Mouse (Mus musculus): Measurements from ENCODE around the gene Gm2696.
"Not testable (repeated sequence)": the region's sequence is repeated elsewhere in the genome, so short reads cannot be mapped to it uniquely, and the experiment has no call there.

Gm2696 gene

DNA sequence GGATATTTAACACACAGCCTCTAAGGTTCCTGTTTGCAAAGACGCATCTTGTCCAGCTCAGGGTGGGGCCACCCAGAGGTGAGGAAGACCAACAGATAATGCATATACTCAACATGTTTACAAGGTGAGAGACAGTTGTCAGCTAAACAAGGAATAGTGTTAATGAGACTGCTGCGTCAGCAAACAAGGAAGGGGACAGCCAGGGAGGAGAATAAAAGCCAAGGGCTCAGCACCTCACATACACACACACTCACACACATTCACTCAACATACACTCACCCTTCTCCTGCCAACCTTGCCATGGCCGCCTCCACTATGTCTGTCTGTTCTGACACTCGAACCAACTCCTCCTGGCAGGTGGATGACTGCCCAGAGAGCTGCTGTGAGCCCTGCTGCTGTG lies at the start of gene Gm2696:
Gene Gm2696, plus strand, starts transcription at position 301 of the 400 bp plus-strand sequence.
- DNase-seq (ENCODE audit: low read depth): no peak

DNA sequence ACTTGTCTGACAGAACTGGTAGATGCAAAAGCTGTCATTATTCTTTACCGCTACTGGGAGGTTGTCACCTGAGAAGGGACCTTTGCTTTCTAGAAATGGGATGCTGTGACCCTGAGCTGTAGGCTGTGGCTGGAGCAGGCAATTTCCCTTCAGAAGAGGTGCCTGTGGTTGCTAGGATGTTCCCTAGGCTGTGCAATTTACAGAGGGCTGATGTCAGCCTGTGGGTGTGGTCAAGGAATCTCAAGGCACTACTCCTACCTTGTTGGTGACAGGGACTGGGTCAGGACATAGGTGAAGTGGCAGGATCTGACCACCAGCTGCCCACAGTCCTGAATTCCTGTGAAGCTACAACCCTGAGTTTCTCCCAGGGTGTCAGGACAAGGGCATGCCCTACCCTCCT lies 44.8 kb upstream of the Gm2696 start:
- DNase-seq (ENCODE audit: low read depth): no peak

DNA sequence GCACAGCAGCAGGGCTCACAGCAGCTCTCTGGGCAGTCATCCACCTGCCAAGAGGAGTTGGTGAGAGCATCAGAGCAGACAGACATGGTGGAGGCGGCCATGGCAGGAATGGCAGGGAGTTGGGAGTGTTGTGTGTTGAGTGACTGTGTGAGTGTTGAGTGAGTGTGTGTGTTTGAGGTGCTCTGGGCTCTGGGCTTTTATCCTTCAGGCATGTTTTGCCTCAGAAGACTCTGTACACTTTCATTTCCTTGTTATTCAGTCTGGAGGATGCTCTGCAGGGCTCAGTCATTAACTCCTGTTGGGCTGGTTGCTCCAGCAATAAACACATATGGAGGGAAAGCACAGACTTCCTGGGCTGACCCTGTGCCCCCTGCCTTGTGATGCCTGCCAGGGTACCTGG lies 43.3 kb upstream of the Gm2696 start, which contains the start of gene Gm3238:
Gene Gm3238, minus strand, starts transcription at position 101 of the 400 bp plus-strand sequence.
- not testable (repeated sequence) for DNase-seq (ENCODE audit: low read depth)

DNA sequence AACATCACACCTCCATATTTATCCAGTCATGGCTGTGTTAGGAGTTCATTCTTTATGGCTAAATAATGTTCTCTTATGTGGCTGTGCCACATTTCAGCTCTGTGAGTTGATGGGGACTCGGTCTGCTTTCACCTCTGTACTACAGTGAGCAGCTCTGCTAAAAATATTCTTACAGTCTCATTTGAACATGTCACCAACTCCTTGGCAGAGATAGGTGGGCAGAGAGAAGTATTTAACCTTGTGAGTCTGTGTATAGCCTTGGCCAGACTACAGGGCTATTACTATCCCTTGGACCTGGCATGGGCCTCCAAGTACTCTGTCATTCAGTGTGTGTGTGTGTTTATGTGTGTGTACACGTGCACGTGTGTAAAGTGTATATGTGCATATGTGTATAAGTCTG lies 42.3 kb upstream of the Gm2696 start:
- DNase-seq (ENCODE audit: low read depth): not testable (repeated sequence)

DNA sequence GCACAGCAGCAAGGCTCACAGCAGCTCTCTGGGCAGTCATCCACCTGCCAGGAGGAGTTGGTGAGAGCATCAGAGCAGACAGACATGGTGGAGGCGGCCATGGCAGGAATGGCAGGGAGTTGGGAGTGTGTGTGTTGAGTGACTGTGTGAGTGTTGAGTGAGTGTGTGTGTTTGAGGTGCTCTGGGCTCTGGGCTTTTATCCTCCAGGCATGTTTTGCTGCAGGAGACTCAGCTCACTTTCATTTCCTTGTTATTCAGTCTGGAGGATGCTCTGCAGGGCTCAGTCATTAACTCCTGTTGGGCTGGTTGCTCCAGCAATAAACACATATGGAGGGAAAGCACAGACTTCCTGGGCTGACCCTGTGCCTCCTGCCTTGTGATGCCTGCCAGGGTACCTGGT lies 37.6 kb upstream of the Gm2696 start, which contains the start of gene Gm7138:
Gene Gm7138, minus strand, starts transcription at position 101 of the 400 bp plus-strand sequence.
- DNase-seq (ENCODE audit: low read depth): not testable (repeated sequence)

DNA sequence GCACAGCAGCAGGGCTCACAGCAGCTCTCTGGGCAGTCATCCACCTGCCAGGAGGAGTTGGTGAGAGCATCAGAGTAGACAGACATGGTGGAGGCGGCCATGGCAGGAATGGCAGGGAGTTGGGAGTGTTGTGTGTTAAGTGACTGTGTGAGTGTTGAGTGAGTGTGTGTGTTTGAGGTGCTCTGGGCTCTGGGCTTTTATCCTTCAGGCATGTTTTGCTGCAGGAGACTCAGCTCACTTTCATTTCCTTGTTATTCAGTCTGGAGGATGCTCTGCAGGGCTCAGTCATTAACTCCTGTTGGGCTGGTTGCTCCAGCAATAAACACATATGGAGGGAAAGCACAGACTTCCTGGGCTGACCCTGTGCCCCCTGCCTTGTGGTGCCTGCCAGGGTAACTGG lies 32.0 kb upstream of the Gm2696 start, which contains the start of gene Gm3250:
Gene Gm3250, minus strand, starts transcription at position 101 of the 400 bp plus-strand sequence.
- not testable (repeated sequence) for DNase-seq (ENCODE audit: low read depth)

DNA sequence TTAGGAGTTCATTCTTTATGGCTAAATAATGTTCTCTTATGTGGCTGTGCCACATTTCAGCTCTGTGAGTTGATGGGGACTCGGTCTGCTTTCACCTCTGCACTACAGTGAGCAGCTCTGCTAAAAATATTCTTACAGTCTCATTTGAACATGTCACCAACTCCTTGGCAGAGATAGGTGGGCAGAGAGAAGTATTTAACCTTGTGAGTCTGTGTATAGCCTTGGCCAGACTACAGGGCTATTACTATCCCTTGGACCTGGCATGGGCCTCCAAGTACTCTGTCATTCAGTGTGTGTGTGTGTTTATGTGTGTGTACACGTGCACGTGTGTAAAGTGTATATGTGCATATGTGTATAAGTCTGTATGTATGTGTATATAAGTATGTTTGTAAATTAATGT lies 31.1 kb upstream of the Gm2696 start:
- not testable (repeated sequence) for DNase-seq (ENCODE audit: low read depth)

DNA sequence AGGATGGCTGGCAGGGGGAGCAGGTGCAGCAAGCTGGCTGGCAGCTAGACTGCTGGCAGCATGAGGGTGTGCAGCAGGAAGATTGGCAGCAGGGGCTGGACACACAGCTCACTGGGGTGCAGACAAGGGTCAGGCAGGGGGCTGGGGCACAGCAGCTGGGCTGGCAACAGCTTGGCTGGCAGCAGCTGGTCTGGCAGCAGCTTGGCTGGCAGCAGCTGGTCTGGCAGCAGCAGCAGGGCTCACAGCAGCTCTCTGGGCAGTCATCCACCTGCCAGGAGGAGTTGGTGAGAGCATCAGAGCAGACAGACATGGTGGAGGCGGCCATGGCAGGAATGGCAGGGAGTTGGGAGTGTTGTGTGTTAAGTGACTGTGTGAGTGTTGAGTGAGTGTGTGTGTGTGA lies 26.6 kb upstream of the Gm2696 start, which contains the start of gene Gm7137:
Gene Gm7137, minus strand, starts transcription at position 325 of the 400 bp plus-strand sequence.
- not testable (repeated sequence) for DNase-seq (ENCODE audit: low read depth)

DNA sequence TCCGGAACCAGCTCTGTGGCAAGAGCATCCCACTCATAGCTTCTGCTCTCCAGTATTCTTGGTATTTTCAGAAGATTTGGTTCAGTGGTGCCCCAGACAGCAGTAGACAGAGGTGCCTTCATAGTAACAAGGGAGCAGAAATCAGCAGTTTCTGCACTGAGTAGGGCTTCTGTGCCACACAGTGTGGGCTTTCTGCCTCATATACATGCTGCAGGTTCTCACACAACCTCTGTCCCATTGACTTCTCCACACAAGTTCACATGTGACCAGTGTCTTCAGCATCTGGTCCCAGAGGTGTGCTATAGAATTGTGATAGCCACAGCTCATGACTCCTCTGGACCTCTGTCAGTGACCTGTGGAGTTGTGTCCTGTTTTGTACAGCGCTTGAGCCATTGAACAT lies 25.9 kb upstream of the Gm2696 start:
- no peak for DNase-seq (ENCODE audit: low read depth)

DNA sequence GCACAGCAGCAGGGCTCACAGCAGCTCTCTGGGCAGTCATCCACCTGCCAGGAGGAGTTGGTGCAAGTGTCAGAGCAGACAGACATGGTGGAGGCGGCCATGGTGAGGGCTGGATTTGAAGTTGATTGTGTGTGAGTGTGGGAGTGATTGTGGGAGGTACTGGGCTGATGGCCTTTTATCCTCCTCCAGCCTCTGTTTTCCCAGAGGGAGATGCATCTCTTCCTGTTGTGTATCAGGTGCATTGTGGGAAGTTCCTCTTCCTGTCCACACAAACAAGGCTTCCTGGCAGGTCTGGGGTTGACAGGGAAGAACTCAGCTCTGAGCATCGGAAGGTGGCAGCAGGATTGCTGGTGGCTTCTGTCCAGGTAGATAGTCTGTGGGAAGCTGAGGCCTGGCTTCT lies 19.5 kb upstream of the Gm2696 start, which contains the start of gene Gm9639:
Gene Gm9639, minus strand, starts transcription at position 101 of the 400 bp plus-strand sequence.
- DNase-seq (ENCODE audit: low read depth): no peak

DNA sequence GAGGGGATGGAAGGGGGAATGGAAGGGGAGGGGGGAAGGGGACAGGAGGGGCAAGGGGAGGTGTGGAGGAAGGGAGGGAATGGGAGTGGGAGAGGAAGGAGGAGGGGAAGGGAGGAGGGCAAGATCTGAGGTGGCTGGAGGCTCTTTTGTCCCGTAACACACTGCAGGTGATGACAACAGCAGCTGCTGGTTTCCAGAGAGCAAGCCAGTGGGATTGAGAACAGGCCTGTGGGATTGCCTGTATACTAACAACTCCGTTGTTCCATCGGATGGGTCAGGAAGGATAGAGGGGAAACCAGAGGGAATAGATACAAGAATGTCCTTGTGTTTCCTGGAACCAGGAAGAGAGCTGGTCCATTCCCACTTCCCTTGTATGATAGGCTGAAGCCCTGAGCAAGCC lies 16.8 kb upstream of the Gm2696 start:
- DNase-seq (ENCODE audit: low read depth): no peak

DNA sequence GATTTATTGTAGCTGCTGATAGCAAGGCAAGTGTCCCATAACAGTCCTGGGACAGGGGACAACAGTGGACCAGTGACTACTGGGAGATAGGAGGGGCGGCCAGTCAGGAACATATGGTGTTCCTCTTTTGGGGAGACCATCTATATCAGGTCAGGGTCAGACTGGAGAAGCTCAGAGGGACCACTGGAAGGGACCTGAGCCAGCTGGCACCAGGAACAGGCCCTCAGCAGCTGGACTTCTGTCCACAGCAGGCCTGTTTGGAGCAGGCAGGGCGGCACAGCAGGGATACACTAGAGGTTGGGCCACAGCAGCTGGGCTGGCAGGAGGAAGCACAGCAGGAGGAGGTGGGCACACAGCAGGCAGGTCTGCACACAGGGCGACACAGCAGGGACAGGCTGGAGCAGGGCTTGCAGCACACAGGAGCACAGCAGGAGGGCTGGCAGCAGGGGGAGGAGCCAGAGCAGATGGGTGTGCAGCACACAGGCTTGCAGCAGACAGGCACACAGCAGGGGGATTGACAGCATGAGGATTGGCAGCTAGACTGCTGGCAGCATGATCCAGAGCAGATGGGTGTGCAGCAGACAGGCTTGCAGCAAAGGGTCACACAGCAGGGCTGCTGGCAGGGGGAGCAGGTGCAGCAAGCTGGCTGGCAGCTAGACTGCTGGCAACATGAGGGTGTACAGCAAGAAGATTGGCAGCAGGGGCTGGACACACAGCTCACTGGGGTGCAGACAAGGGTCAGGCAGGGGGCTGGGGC lies 16.1 kb upstream of the Gm2696 start:
- not testable (repeated sequence) for DNase-seq (ENCODE audit: low read depth)

DNA sequence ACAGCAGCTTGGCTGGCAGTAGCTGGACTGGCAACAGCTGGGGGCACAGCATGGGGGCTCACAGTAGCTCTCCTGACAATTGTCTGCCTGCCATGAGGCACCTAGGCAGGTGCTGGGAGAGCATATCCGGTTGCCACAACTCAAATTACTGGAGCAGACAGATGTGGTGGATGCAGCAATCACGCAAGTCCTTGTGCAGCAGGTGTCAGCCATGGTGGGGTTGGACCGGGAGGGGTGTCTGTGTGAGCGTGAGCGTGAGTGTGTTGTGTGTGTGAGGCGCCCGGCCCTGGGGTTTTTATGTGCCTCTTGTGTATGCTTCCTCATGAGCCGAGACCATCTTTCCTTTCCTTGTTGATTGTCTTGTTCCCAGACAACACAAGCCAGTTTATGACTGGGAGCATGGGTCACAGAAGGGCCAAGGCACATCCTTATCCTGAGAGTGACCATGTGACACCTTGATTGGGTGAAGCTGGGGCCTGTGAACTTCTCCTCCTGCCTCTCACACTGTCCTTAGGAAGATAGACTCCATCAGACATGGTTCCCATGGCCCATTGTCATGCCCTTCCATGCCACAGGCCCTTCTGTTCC lies 15.5 kb upstream of the Gm2696 start, which contains the start of gene Gm19668:
Gene Gm19668, minus strand, starts transcription at position 213 of the 588 bp plus-strand sequence.
- no peak for DNase-seq (ENCODE audit: low read depth)

DNA sequence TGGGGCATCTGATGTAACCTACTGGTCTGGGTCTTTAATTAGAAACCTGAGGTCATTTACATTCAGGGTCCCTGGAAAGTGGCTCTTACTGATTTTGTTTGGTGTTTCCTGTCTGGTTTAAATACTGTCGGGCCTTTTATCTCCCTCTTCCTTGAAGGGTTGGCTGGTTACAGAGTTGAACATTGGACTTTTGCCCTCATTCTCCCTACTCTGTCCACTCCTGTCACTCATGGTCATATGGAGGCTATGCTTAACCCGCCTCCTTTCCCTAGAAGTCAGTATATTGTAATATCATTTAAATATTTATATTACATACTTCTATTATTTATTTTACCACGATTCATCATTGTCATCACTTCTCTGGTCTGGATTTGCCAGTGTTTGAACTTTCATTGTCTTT lies 10.4 kb upstream of the Gm2696 start:
- DNase-seq (ENCODE audit: low read depth): no peak

DNA sequence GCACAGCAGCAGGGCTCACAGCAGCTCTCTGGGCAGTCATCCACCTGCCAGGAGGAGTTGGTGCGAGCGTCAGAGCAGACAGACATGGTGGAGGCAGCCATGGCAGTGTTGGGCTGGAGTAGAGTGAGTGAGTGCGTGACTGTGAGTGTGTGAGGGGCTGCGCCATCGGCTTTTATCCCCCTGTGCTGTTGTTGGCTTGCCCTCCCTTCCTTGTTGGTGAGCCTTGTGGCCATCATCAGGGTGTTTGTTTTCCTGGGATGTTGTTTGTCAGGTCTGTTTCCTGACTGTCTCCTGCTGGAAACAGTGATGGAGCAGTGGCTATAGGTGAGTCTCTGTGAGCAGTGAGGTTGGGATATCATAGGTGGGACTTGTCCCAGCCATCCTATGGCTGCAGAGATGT lies 2.7 kb upstream of the Gm2696 start, which contains the start of gene Gm9507:
Gene Gm9507, minus strand, starts transcription at position 101 of the 400 bp plus-strand sequence.
- DNase-seq (ENCODE audit: low read depth): no peak

DNA sequence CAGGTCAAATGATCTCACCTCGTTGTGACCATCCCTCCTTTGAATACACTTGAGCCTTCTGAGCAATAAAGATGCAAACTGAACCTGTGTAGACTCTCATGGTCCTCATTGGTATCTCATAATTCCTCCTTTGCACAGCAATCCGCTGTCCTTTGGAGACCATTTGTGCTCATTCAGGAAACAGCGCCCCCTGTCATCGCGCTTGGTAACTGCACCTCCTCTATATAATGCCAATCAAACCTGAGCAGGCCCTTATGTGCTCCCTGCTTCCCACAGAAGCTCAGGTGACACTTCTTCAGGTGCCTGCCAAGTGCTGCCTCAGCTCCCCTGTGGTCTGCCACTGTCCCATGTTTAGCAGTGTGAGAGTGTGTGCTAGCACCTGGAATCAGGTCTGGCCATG lies 1.0 kb downstream of the Gm2696 start:
- no peak for DNase-seq (ENCODE audit: low read depth)

DNA sequence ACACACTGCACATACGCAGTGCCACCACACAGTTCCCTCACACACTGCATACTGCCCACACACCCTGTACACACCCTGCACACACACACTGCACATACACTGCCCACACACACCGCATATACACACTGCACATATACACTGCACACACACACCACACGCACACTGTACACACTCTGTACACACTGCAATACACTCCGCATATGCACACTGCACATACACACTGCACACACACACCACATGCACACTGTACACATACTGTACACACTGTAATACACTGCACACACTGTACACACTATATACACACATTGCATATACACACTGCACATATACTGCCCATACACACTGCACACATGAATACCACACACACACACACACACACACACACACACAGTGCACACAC lies 4.0 kb downstream of the Gm2696 start:
- DNase-seq (ENCODE audit: low read depth): no peak

DNA sequence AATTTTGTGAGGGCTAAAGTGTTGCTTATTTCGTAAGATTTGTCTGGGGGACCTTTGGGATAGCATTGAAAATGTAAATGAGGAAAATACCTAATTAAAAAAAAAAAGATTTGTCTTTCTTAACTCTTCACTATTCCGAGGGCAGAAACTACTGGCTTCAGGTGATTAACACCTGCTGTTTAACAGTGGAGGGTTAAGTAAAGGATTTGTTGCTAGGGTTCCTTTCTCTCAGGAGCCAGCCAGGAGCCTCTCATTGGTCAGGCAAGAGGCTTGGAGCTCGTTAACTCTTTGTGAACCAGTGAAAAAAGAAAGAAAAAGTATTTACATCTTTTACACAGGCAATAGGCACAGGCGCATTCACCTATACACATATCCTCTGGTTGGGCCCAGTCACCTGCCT lies 4.7 kb downstream of the Gm2696 start:
- DNase-seq (ENCODE audit: low read depth): no peak

DNA sequence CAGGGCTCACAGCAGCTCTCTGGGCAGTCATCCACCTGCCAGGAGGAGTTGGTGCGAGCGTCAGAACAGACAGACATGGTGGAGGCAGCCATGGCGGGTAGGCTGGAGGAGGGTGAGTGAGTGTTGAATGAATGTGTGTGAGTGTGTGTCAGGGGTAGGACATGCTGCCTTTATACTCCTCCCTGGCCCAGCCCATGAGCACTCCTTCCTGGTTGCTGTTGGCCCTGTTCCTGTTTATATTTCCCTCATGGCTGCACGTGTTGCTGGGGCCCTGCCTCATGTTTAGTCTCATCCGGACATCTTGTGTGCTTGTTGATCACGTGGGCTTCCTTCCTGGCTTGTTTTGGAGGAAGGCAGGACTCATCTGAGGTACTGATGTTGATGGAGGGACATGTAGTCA lies 12.5 kb downstream of the Gm2696 start, which contains the start of gene Krtap10-4:
Gene Krtap10-4, minus strand, starts transcription at position 145 of the 400 bp plus-strand sequence.
- DNase-seq (ENCODE audit: low read depth): no peak

DNA sequence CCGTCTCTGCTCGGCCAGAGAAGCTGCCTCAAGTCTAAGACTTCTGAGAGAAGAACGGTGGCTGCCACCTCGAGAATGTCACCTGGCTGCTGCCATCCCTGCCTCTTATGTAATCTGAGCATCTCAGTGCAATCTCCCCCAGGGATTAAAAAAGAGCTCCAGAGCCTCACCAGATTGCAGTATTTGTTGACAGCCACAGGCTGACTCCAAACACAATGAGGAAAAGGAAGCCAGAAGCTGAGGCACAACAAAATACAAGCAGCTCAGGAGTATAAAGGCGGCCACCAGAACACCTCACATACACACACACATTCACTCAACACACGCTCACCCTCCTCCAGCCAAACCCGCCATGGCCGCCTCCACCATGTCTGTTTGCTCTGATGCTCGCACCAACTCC lies 21.2 kb downstream of the Gm2696 start, which contains the start of gene Krtap10-10:
Gene Krtap10-10, plus strand, starts transcription at position 301 of the 400 bp plus-strand sequence.
- DNase-seq (ENCODE audit: low read depth): no peak

DNA sequence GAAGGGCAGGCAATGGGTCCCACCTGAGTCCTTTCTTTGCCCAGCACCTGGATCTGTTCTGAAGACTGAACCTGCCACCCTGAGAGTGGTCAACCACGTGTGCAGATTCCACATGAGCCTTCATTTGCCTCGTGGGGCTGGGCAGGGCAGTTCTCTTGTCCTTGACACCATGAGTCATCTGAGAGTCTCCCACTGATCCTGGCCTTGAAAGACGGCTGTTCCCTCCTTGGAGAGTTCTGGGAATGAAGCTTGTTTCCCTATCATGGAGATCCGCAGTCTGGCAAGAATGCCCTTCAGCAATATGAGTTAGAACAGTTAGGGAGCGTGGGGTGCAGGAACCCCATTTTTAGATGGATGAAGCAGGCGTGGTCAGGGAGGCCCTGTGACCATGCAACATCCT lies 24.5 kb downstream of the Gm2696 start:
- DNase-seq (ENCODE audit: low read depth): no peak

DNA sequence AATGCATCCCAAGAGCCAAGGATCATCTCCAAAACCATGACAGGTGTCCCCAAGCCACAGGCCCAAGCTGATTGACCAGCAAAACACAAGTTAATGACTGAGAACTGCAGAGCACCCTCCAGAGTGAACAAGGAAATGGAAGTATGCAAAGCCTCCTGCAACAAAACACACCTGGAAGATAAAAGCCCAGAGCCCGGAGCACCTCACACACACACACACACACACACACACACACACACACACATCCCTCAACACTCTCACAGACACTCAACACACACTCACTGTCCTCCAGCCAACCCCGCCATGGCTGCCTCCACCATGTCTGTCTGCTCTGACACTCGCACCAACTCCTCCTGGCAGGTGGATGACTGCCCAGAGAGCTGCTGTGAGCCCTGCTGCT lies 32.0 kb downstream of the Gm2696 start, which contains the start of gene Gm36176:
Gene Gm36176, plus strand, starts transcription at position 301 of the 400 bp plus-strand sequence.
- no peak for DNase-seq (ENCODE audit: low read depth)

DNA sequence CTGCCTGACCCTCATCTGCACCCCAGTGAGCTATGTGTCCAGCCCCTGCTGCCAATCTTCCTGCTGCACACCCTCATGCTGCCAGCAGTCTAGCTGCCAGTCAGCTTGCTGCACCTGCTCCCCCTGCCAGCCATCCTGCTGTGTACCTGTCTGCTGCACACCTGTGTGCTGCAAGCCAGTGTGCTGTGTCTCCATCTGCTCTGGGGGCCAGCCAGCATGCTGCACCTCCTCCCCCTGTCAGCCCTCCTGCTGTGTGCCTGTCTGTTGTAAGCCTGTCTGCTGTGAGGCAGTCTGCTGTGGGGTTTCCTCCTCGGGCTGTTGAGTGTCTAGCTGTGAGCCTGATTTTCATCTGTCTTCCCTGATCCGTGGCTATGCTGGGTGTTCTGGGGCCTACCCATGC lies 32.5 kb downstream of the Gm2696 start:
- no peak for DNase-seq (ENCODE audit: low read depth)

Measured in c-Kit-positive CD71-negative TER-119-negative erythroid progenitor cells, embryonic 14.5 days (primary cell).